Mouse (Mus musculus): Measurements from ENCODE around the gene Paqr7. TPM values are rescaled to one million over a fixed set of nuclear protein-coding genes. Genes with fewer than 3 reads are reported as not detected.

Paqr7 gene
- total RNA-seq, 2 experiments from 2014 or later: 22.2 to 30.2 TPM

Small RNA genes lying within 50 kb of the gene (microRNA-seq; reads per million reads assigned to microRNA genes)
- 0 to 0.47 reads per million in 2 experiments for gene Gm23634 (ENCODE audit: borderline number of aligned reads in 2 of 2)

Other genes starting within 250 kb of the Paqr7 start
- not detected for gene Gm30191, start 249.8 kb upstream of the Paqr7 start, total RNA-seq (2021)
- gene Grrp1, start 242.6 kb upstream of the Paqr7 start, total RNA-seq (2021): 10 to 100 TPM in 1 of 2 experiments, 1 to 10 TPM in 1; 9.3 to 10.0 TPM
- gene Pdik1l, start 208.8 kb upstream of the Paqr7 start, total RNA-seq (2021): 10 to 100 TPM; 14.0 to 22.5 TPM
- gene Trim63, start 181.6 kb upstream of the Paqr7 start, total RNA-seq (2021): under 1 TPM in 1 of 2 experiments, not detected in 1; 0.32 TPM
- 10 to 100 TPM; 28.9 to 47.4 TPM for gene Slc30a2, start 153.5 kb upstream of the Paqr7 start, total RNA-seq (2021)
- 1 to 10 TPM; 3.3 to 4.2 TPM for gene Extl1, start 112.8 kb upstream of the Paqr7 start, total RNA-seq (2021)
- gene Pafah2, start 100.4 kb upstream of the Paqr7 start, total RNA-seq (2021): 10 to 100 TPM; 15.2 to 17.8 TPM
- 10 to 100 TPM; 24.8 to 25.6 TPM for gene Stmn1, start 28.4 kb upstream of the Paqr7 start, total RNA-seq (2021)
- under 1 TPM; 0.48 to 0.56 TPM for gene Aunip, start 14.3 kb downstream of the Paqr7 start, total RNA-seq (2021)
- gene Mtfr1l, start 38.7 kb downstream of the Paqr7 start, total RNA-seq (2021): 100 to 1,000 TPM; 123 to 132 TPM
- gene Selenon, start 55.5 kb downstream of the Paqr7 start, total RNA-seq (2021): 10 to 100 TPM; 24.3 to 28.9 TPM
- 10 to 100 TPM; 14.9 to 20.8 TPM for gene Man1c1, start 207.6 kb downstream of the Paqr7 start, total RNA-seq (2021)

Measured in adrenal gland, adult 18-20 months (tissue).